Mouse (Mus musculus) megakaryocyte, embryonic 14.5 days (primary cell): Measurements from ENCODE around the gene Hipk2.

Experiments
- FLI1 ChIP-seq: IDR thresholded peaks from 2 replicates; pipeline ENCODE4 v1.6.1; 2012; ENCODE audit warnings: low read length, inconsistent platforms, mixed read lengths
- GATA1 ChIP-seq: IDR thresholded peaks from 3 replicates; pipeline ENCODE4 v1.6.1; 2012; ENCODE audit warnings: mixed read lengths, low read length, inconsistent platforms, borderline replicate concordance

- no peak for TF ChIP-seq GATA1
- TF ChIP-seq FLI1, result no peak
These were observed 119.0 kb downstream of the Hipk2 start for GRCm38 (mm10) chr6:38756968-38757367.
